Comparison of ENCODE assay signal across 27 mouse cellular contexts in the genomic region with DNA sequence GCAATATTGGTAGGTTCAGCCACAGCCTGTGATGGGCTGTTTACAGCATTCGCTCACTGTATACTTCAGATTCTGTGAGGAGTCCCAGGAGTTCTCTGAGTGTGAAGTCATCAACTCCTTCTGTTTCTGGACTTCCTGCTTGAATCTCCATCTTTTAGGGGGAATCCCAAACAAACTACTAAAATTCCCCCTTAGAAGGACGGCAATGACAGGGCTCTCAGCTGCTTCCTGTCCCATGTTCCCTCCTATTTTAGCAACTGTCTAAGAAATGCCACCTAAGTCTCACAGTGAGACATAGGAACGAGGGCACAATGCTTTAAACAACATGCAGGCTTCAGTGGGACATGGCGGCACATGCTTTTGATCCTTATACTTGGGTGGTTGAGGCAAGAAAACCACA.
"Had no signal": no experiment of that assay in that cellular context is flagged by ENCODE, and none has a peak within 500 bp of the region (broad histone marks: within the 10 kb centered on the region; RNA-seq: fewer than 3 reads in every experiment).

No protein-coding gene starts in this region.

- H3K9ac ChIP-seq: embryonic facial prominence, embryonic 12.5 days; embryonic facial prominence, embryonic 13.5 days; embryonic facial prominence, embryonic 15.5 days; forebrain, embryonic 12.5 days; forebrain, embryonic 13.5 days; forebrain, embryonic 15.5 days; forebrain, postnatal 0 days had no signal

- H3K4me1 ChIP-seq: forebrain, embryonic 10.5 days; forebrain, embryonic 12.5 days had no signal

- ATAC-seq: forebrain, embryonic 13.5 days; forebrain, embryonic 14.5 days; forebrain, embryonic 15.5 days; forebrain, embryonic 16.5 days; forebrain, postnatal 0 days had no signal

- H3K27ac ChIP-seq: embryonic facial prominence, embryonic 10.5 days; embryonic facial prominence, embryonic 12.5 days; embryonic facial prominence, embryonic 13.5 days; embryonic facial prominence, embryonic 15.5 days; forebrain, embryonic 10.5 days; forebrain, embryonic 12.5 days; forebrain, embryonic 13.5 days; forebrain, embryonic 15.5 days; gastrocnemius, adult 2 months; heart, adult 2 months; heart, embryonic 10.5 days had no signal

- DNase-seq: cerebellum, adult 9-10 months; cerebellum, adult 9-11 months; cerebellum, postnatal 10 days; cerebellum, postnatal 14 days; cerebellum, postnatal 25 days; cerebellum, postnatal 36 days; embryo, embryonic 11 days; forebrain, postnatal 0 days; gastrocnemius, adult 2 months; gastrocnemius, postnatal 10 days; gastrocnemius, postnatal 14 days; gastrocnemius, postnatal 25 days; gastrocnemius, postnatal 36 days; heart, adult 18-20 months; heart, adult 2 months had no signal

- H3K4me3 ChIP-seq: embryonic facial prominence, embryonic 10.5 days; embryonic facial prominence, embryonic 12.5 days; embryonic facial prominence, embryonic 13.5 days; embryonic facial prominence, embryonic 15.5 days; erythroblast, embryonic 14.5 days; forebrain, embryonic 10.5 days; forebrain, embryonic 12.5 days; forebrain, embryonic 13.5 days; forebrain, embryonic 15.5 days; gastrocnemius, adult 2 months; heart, adult 2 months; heart, embryonic 10.5 days had no signal

- H3K4me2 ChIP-seq: embryonic facial prominence, embryonic 12.5 days; embryonic facial prominence, embryonic 13.5 days; embryonic facial prominence, embryonic 15.5 days; forebrain, embryonic 12.5 days; forebrain, embryonic 13.5 days; forebrain, embryonic 15.5 days had no signal

- H3K27me3 ChIP-seq: embryonic facial prominence, embryonic 12.5 days; embryonic facial prominence, embryonic 13.5 days; embryonic facial prominence, embryonic 15.5 days; forebrain, embryonic 12.5 days; forebrain, embryonic 13.5 days; forebrain, embryonic 15.5 days had no signal

- H3K36me3 ChIP-seq: embryonic facial prominence, embryonic 10.5 days; embryonic facial prominence, embryonic 12.5 days; embryonic facial prominence, embryonic 13.5 days; embryonic facial prominence, embryonic 15.5 days; forebrain, embryonic 10.5 days; forebrain, embryonic 12.5 days; forebrain, embryonic 15.5 days; heart, embryonic 10.5 days had no signal

- H3K9me3 ChIP-seq: embryonic facial prominence, embryonic 10.5 days; embryonic facial prominence, embryonic 12.5 days; embryonic facial prominence, embryonic 13.5 days; embryonic facial prominence, embryonic 15.5 days; forebrain, embryonic 10.5 days; forebrain, embryonic 12.5 days; forebrain, embryonic 13.5 days; forebrain, embryonic 15.5 days; heart, embryonic 10.5 days had no signal
